Mouse (Mus musculus) small intestine, adult 2 months (tissue): Measurements from ENCODE around the gene Nsf.

ENCODE experiments used
- CTCF ChIP-seq: fragments of 200-500 bp; IDR thresholded peaks from 2 replicates; pipeline ENCODE4 v1.5.1; 2012; ENCODE audit warnings: low read depth, mild to moderate bottlenecking, control low read depth, inconsistent platforms, low read length, moderate library complexity, mixed read lengths; ENCODE audit not compliant: insufficient replicate concordance, insufficient read length; ENCODE audit errors: extremely low read depth
- POLR2A ChIP-seq: fragments of 200-500 bp; IDR thresholded peaks from 2 replicates; pipeline ENCODE4 v1.6.1; 2012; ENCODE audit warnings: low read depth, mild to moderate bottlenecking, control low read depth, inconsistent platforms, low read length, moderate library complexity

GRCm38 (mm10) chr11:103854294-103854693 is 99.6 kb downstream of the Nsf start:
- TF ChIP-seq POLR2A (no peak), CTCF (no peak)
